ENCODE assay signal across 9 mouse cellular contexts in the genomic region with DNA sequence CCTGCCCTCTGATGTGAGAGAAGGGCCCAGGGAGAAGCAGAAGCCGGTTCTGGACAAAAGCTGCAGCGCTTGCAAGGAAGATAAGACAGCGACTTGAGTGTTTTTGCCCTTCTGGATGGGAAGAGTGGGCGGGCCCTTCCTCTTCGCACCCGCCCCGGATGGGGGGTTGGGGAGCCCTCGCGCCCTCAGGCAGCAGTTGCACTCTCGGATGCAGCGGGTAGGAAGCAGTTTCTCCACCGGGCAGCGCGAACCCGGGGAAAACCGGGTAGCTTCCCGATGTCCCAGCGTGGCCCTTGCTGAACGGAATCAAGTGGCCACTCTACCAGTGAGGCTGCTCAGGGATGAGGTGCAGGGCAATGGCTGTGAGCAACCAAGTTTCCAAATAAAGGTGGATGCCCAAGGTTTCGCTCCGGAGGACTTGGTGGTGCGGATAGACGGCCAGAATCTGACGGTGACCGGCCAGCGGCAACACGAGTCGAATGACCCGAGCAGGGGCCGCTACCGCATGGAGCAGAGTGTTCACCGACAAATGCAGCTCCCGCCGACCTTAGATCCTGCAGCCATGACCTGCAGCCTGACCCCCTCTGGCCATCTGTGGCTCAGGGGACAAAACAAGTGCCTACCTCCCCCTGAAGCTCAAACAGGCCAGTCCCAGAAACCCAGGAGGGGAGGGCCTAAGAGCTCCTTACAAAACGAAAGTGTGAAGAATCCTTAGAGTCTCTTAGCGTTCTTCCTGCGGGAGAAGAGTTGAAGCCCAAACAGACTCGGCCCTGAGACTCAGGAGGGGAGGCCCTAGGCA. TPM values are rescaled to one million over a fixed set of nuclear protein-coding genes. Genes with fewer than 3 reads are reported as not detected.
DNase-seq lines count a peak whose midpoint lies in the region; ATAC-seq and TF ChIP-seq lines count a peak whose summit lies in the region.
"Had no signal": no experiment of that assay in that cellular context is flagged by ENCODE, and none has a peak within 500 bp of the region (broad histone marks: within the 10 kb centered on the region; RNA-seq: fewer than 3 reads in every experiment).

A gene (plus strand): TSS at position 116 of the 799 bp plus-strand sequence.

- H3K4me2 ChIP-seq in liver, embryonic 13.5 days: peak within 1 kb of the TSS; percentile 97
- H3K4me2 ChIP-seq in stomach, embryonic 14.5 days (replicated peaks; ENCODE audit: low read depth, low read length): peak within 1 kb of the TSS; percentile 53

- peak; percentile 69 for DNase-seq in gastrocnemius, adult 2 months
- no peak for DNase-seq in gastrocnemius, adult 18-20 months (ENCODE audit: low spot score)
- DNase-seq in c-Kit-positive CD71-positive TER-119-negative erythroid progenitor cells, embryonic 14.5 days (ENCODE audit: low read depth): peak; percentile 78
- DNase-seq in gastrocnemius, postnatal 36 days: peak; percentile 51 to 54
- peak; percentile 79 for DNase-seq in liver, embryonic 13.5 days

- peak within 1 kb of the TSS; percentile 64 for H3K4me3 ChIP-seq in gastrocnemius, adult 2 months
- H3K4me3 ChIP-seq in liver, embryonic 13.5 days (replicated peaks): peak within 1 kb of the TSS; percentile 79
- H3K4me3 ChIP-seq in stomach, embryonic 14.5 days (ENCODE audit: low read depth, low read length): peak within 1 kb of the TSS; percentile 18; the same call in 1 of the 2 replicates

- H3K27ac ChIP-seq in gastrocnemius, adult 2 months: peak within 1 kb of the TSS; percentile 70
- peak within 1 kb of the TSS; percentile 87 for H3K27ac ChIP-seq in liver, embryonic 13.5 days
- peak within 1 kb of the TSS; percentile 12; the same call in 1 of the 2 replicates for H3K27ac ChIP-seq in stomach, embryonic 14.5 days (ENCODE audit: low read length)

- peaks cover 52% of the 10 kb centered on the region for H3K4me1 ChIP-seq in liver, embryonic 13.5 days (replicated peaks)
- peaks cover 14% of the 10 kb centered on the region for H3K4me1 ChIP-seq in stomach, embryonic 14.5 days (ENCODE audit: control insufficient read depth, insufficient read depth, low read length)

- peak; percentile 74 for ATAC-seq in inflammation-experienced regulatory T-cells, adult 6 months
- ATAC-seq in liver, embryonic 13.5 days (ENCODE audit: low read depth): peak; percentile 75
- peak; percentile 18; the same call in 1 of the 2 replicates for ATAC-seq in monocyte, adult 5-6 weeks (replicated peaks; ENCODE audit: insufficient number of reproducible peaks, low FRiP score, low TSS enrichment, poor library complexity, severe bottlenecking)
- ATAC-seq in stomach, embryonic 14.5 days (ENCODE audit: insufficient number of reproducible peaks, insufficient read depth, low FRiP score, low read depth): no peak
- ATAC-seq: Patski had no signal

- peaks cover 62% of the 10 kb centered on the region for H3K36me3 ChIP-seq in liver, embryonic 13.5 days
- H3K36me3 ChIP-seq in stomach, embryonic 14.5 days (ENCODE audit: control insufficient read depth, insufficient read depth, low read length): peaks cover 33% of the 10 kb centered on the region

- H3K27me3 ChIP-seq in liver, embryonic 13.5 days: no peaks in the 10 kb centered on the region
- no peaks in the 10 kb centered on the region for H3K27me3 ChIP-seq in stomach, embryonic 14.5 days (ENCODE audit: control insufficient read depth, insufficient read depth, low read length)
- H3K27me3 ChIP-seq: Patski had no signal

- H3K9me3 ChIP-seq in liver, embryonic 13.5 days (replicated peaks): no peaks in the 10 kb centered on the region
- no peaks in the 10 kb centered on the region for H3K9me3 ChIP-seq in stomach, embryonic 14.5 days (ENCODE audit: control insufficient read depth, low read depth, low read length)

- intact Hi-C loops in gastrocnemius, adult 2 months (cut with DNase I): loop anchor here (1.0 to 10.0 kb wide), 3 partner anchors 47 to 351 kb away; a partner anchor contains a TSS
- intact Hi-C loops in gastrocnemius, postnatal 36 days (cut with DNase I): loop anchor here (2.0 to 10.0 kb wide), 2 partner anchors 47 to 241 kb away; no protein-coding TSS in a partner anchor

- H3K9ac ChIP-seq in liver, embryonic 13.5 days: peak within 1 kb of the TSS; percentile 72
- no peak within 1 kb of the TSS; the same call in 1 of the 2 replicates for H3K9ac ChIP-seq in stomach, embryonic 14.5 days (replicated peaks; ENCODE audit: low read depth, low read length)

- TF ChIP-seq CTCF in gastrocnemius, adult 2 months (IDR thresholded peaks at IDR 0.05): no peak

- WGBS in liver, embryonic 13.5 days (ENCODE audit: insufficient replicate concordance): 4% methylated on average over 38 of the region's 38 CpGs
- WGBS in stomach, embryonic 14.5 days: 8% methylated on average over 38 of the region's 38 CpGs

RNA-seq across cellular contexts. Expression of the gene that starts here (rescaled TPM):
- total RNA-seq in gastrocnemius, adult 2 months (2021): not detected
- not detected for total RNA-seq in gastrocnemius, adult 18-20 months (2021)
- total RNA-seq in gastrocnemius, postnatal 36 days (2021): not detected
- polyA plus RNA-seq in inflammation-experienced regulatory T-cells, adult 6 months (2017; shearing (Covaris generic)): 1 to 10 TPM in 1 of 3 experiments, not detected in 2; 1.1 TPM
- polyA plus RNA-seq in liver, embryonic 13.5 days (2015; fragmentation: Nextera tagmentation; extraction: Ambion mirVana): 0.17 and 0.43 TPM in 2 replicates
- not detected in 3 replicates for total RNA-seq in monocyte, adult 5-6 weeks (2017)
- 0.41 and 0.56 TPM in 2 replicates for polyA plus RNA-seq in stomach, embryonic 14.5 days (2014; fragmentation: Nextera tagmentation; extraction: Ambion mirVana)

Comparison
In these comparisons a context has a peak if more than half of its experiments do, and no peak if none do; other contexts are left out.
1. Peak in DNase-seq, H3K4me3 ChIP-seq and H3K27ac ChIP-seq in gastrocnemius, adult 2 months; RNA of the gene not detected or under 1 TPM.
2. Peak in DNase-seq in gastrocnemius, postnatal 36 days; RNA of the gene not detected or under 1 TPM.
3. Peak in DNase-seq, ATAC-seq, H3K4me3 ChIP-seq, H3K27ac ChIP-seq, H3K9ac ChIP-seq and H3K4me2 ChIP-seq in liver, embryonic 13.5 days; RNA of the gene not detected or under 1 TPM.
4. Peak in ATAC-seq in monocyte, adult 5-6 weeks; RNA of the gene not detected or under 1 TPM.
5. H3K27ac ChIP-seq: peak in every context shown above with its lines; median percentile 87 in liver, embryonic 13.5 days; 70 in gastrocnemius, adult 2 months; 12 in stomach, embryonic 14.5 days.
6. H3K4me3 ChIP-seq: peak in every context shown above with its lines; median percentile 79 in liver, embryonic 13.5 days; 64 in gastrocnemius, adult 2 months; 18 in stomach, embryonic 14.5 days.